Mouse (Mus musculus) fibroblast of lung, adult 2 months (primary cell): Measurements from ENCODE around the gene Topaz1.
"Not testable (repeated sequence)": the region's sequence is repeated elsewhere in the genome, so short reads cannot be mapped to it uniquely, and the experiment has no call there.

ENCODE experiments used
- DNase-seq: peaks from one replicate; pipeline ENCODE4 v3.0.0-alpha.2; 2011; ENCODE audit warnings: low read depth

Topaz1 gene

GRCm38 (mm10) chr9:122812386-122812785 is 65.2 kb downstream of the Topaz1 start:
- DNase-seq = no peak

GRCm38 (mm10) chr9:122814775-122815174 is 67.6 kb downstream of the Topaz1 start:
- no peak for DNase-seq

- DNase-seq = no peak
These were observed 68.2 kb downstream of the Topaz1 start for GRCm38 (mm10) chr9:122815239-122815851.

GRCm38 (mm10) chr9:122823374-122824017 is 76.3 kb downstream of the Topaz1 start:
- DNase-seq = no peak

GRCm38 (mm10) chr9:122826743-122827142 is 79.6 kb downstream of the Topaz1 start:
- no peak for DNase-seq

GRCm38 (mm10) chr9:122829826-122830380 is 82.8 kb downstream of the Topaz1 start:
- DNase-seq = no peak

GRCm38 (mm10) chr9:122836126-122836525 is 89.0 kb downstream of the Topaz1 start:
- peak; percentile 8 for DNase-seq

- DNase-seq = peak; percentile 51
These were observed 89.6 kb downstream of the Topaz1 start for GRCm38 (mm10) chr9:122836790-122837189.

GRCm38 (mm10) chr9:122837216-122837615 is 90.1 kb downstream of the Topaz1 start:
- DNase-seq = no peak

GRCm38 (mm10) chr9:122837680-122838079 is 90.5 kb downstream of the Topaz1 start:
- DNase-seq = no peak

- DNase-seq = no peak
These were observed 96.6 kb downstream of the Topaz1 start, which contains the start of gene Gm35549 for GRCm38 (mm10) chr9:122843760-122844159. Gene Gm35549, minus strand, starts transcription at chr9:122844035.

GRCm38 (mm10) chr9:122845621-122846020 is 98.5 kb downstream of the Topaz1 start:
- DNase-seq = no peak

GRCm38 (mm10) chr9:122846156-122846555 is 99.0 kb downstream of the Topaz1 start:
- DNase-seq = no peak

GRCm38 (mm10) chr9:122847811-122848311 is 100.7 kb downstream of the Topaz1 start:
- not testable (repeated sequence) for DNase-seq
